Mouse (Mus musculus) liver, postnatal 0 days (tissue): Measurements from ENCODE around the gene Msrb3. TPM values are rescaled to one million over a fixed set of nuclear protein-coding genes. Genes with fewer than 3 reads are reported as not detected.

Experiments
- ATAC-seq: fragments of 200-750 bp; cut with Nextera tagmentation; 2 replicates; pipeline ENCODE4 v1.8.0; 2017; ENCODE audit warnings: mild to moderate bottlenecking, moderate library complexity
- DNase-seq: peaks from one replicate; pipeline ENCODE4 v3.0.0-alpha.2; 2016
- H3K27ac ChIP-seq: fragments of 300-500 bp; sonication (generic); 2 replicates; pipeline ENCODE4 v1.5.1; 2014; ENCODE audit warnings: antibody characterized with exemption, moderate library complexity, mild to moderate bottlenecking, low read depth
- H3K27me3 ChIP-seq: fragments of 300-500 bp; sonication (generic); 2 replicates; pipeline ENCODE4 v1.6.1; 2014; ENCODE audit warnings: low read length, control low read depth, mixed read lengths; ENCODE audit not compliant: insufficient read depth
- H3K36me3 ChIP-seq: fragments of 300-500 bp; sonication (generic); replicated peaks from 2 replicates; pipeline ENCODE4 v1.6.1; 2014; ENCODE audit warnings: mild to moderate bottlenecking, control low read depth, low read length, moderate library complexity, mixed read lengths; ENCODE audit not compliant: insufficient read depth
- H3K4me1 ChIP-seq: fragments of 300-500 bp; sonication (generic); 2 replicates; pipeline ENCODE4 v1.6.1; 2014; ENCODE audit warnings: antibody characterized with exemption, mild to moderate bottlenecking, control low read depth; ENCODE audit not compliant: insufficient read depth
- H3K4me2 ChIP-seq: fragments of 300-500 bp; sonication (generic); 2 replicates; pipeline ENCODE4 v1.6.1; 2014; ENCODE audit warnings: low read depth, mild to moderate bottlenecking, low read length, moderate library complexity, mixed read lengths
- H3K4me3 ChIP-seq: fragments of 300-500 bp; sonication (generic); 2 replicates; pipeline ENCODE4 v1.5.1; 2014; ENCODE audit warnings: low read depth, low read length
- H3K9ac ChIP-seq: fragments of 300-500 bp; sonication (generic); replicated peaks from 2 replicates; pipeline ENCODE4 v1.6.1; 2014; ENCODE audit warnings: mild to moderate bottlenecking, moderate library complexity
- H3K9me3 ChIP-seq: fragments of 300-500 bp; sonication (generic); 2 replicates; pipeline ENCODE4 v1.6.1; 2016; ENCODE audit warnings: mild to moderate bottlenecking, control low read depth, low read length, mixed read lengths
- CTCF ChIP-seq: sonication (generic); IDR thresholded peaks from 2 replicates; pipeline ENCODE4 v1.5.1; 2016; ENCODE audit warnings: antibody characterized with exemption, low read depth
- EP300 ChIP-seq: IDR thresholded peaks from 2 replicates; pipeline ENCODE4 v1.6.1; 2016; ENCODE audit warnings: antibody characterized with exemption, low read depth, mild to moderate bottlenecking
- WGBS: fragments of 180-500 bp; shearing (Covaris S2); extraction: QIAGEN DNeasy Blood & Tissue Kit; methylation state at CpG from one replicate; pipeline ENCODE4 v1.1.7; 2014; ENCODE audit not compliant: insufficient replicate concordance; 5-methylcytosine and 5-hydroxymethylcytosine counted together
- polyA plus RNA-seq: library from polyadenylated mRNA; unstranded; fragments of >200 nt; fragmentation: Nextera tagmentation; extraction: Ambion mirVana; gene quantifications from 2 replicates; pipeline ENCODE4 v1.2.1, GENCODE M21; 2015

Msrb3 gene
- polyA plus RNA-seq, 1 experiment from 2014 or later: 2.7 TPM

- TF ChIP-seq EP300 (no peak), CTCF (no peak)
- ATAC-seq: no peak
- Histone ChIP-seq H3K9me3 (no peaks in the 10 kb centered on the region), H3K9ac (no peak overlapping the region), H3K4me1 (peaks cover 4% of the 10 kb centered on the region; the same call in 1 of the 2 replicates), H3K36me3 (no peaks in the 10 kb centered on the region), H3K4me3 (no peak overlapping the region), H3K27me3 (no peaks in the 10 kb centered on the region), H3K4me2 (no peak overlapping the region), H3K27ac (no peak overlapping the region)
- 81% methylated on average over 4 of the region's 4 CpGs for WGBS
- no peak for DNase-seq
Measured at GRCm38 (mm10) chr10:120891131-120891530, 7.8 kb downstream of the Msrb3 start.

GRCm38 (mm10) chr10:120890592-120890991, 8.3 kb downstream of the Msrb3 start:
- no peak overlapping the region for H3K9ac ChIP-seq
- 93% methylated on average over 1 of the region's 1 CpGs for WGBS
- TF ChIP-seq EP300 (no peak), CTCF (no peak)

GRCm38 (mm10) chr10:120888531-120888930, 10.4 kb downstream of the Msrb3 start:
- TF ChIP-seq EP300 (no peak), CTCF (no peak)
- no peak for DNase-seq
- Histone ChIP-seq H3K9ac (no peak overlapping the region), H3K9me3 (no peaks in the 10 kb centered on the region), H3K36me3 (no peaks in the 10 kb centered on the region), H3K27me3 (no peaks in the 10 kb centered on the region), H3K4me2 (no peak overlapping the region), H3K4me1 (peaks cover 1% of the 10 kb centered on the region; the same call in 1 of the 2 replicates), H3K27ac (no peak overlapping the region), H3K4me3 (no peak overlapping the region)
- no peak for ATAC-seq
- WGBS: 83% methylated on average over 8 of the region's 8 CpGs

More at GRCm38 (mm10) chr10:120890592-120890991, 8.3 kb downstream of the Msrb3 start:
- Histone ChIP-seq H3K36me3 (no peaks in the 10 kb centered on the region), H3K4me3 (no peak overlapping the region), H3K4me1 (peaks cover 4% of the 10 kb centered on the region; the same call in 1 of the 2 replicates), H3K27ac (no peak overlapping the region), H3K4me2 (no peak overlapping the region), H3K9me3 (no peaks in the 10 kb centered on the region), H3K27me3 (no peaks in the 10 kb centered on the region)
- ATAC-seq (no peak), DNase-seq (no peak)

- Histone ChIP-seq H3K4me3 (no peak overlapping the region), H3K36me3 (no peaks in the 10 kb centered on the region), H3K4me1 (peaks cover 4% of the 10 kb centered on the region), H3K27me3 (no peaks in the 10 kb centered on the region), H3K9me3 (no peaks in the 10 kb centered on the region), H3K27ac (no peak overlapping the region), H3K9ac (no peak overlapping the region), H3K4me2 (no peak overlapping the region)
- DNase-seq (no peak), ATAC-seq (no peak)
- TF ChIP-seq CTCF (no peak), EP300 (no peak)
- 81% methylated on average over 14 of the region's 14 CpGs for WGBS
Measured at GRCm38 (mm10) chr10:120884220-120884619, 14.7 kb downstream of the Msrb3 start.

GRCm38 (mm10) chr10:120883732-120884131, 15.2 kb downstream of the Msrb3 start:
- Histone ChIP-seq H3K4me1 (peaks cover 4% of the 10 kb centered on the region), H3K4me2 (no peak overlapping the region), H3K27me3 (no peaks in the 10 kb centered on the region), H3K36me3 (no peaks in the 10 kb centered on the region), H3K9ac (no peak overlapping the region), H3K27ac (no peak overlapping the region), H3K9me3 (no peaks in the 10 kb centered on the region), H3K4me3 (no peak overlapping the region)
- 63% methylated on average over 4 of the region's 4 CpGs for WGBS
- no peak for ATAC-seq
- no peak for DNase-seq
- no peak for TF ChIP-seq EP300
- TF ChIP-seq CTCF: no peak

GRCm38 (mm10) chr10:120883069-120883415, 15.9 kb downstream of the Msrb3 start:
- peak overlapping the region; percentile 35 for H3K27ac ChIP-seq
- DNase-seq (no peak), ATAC-seq (no peak)
- WGBS: 4% methylated on average over 7 of the region's 7 CpGs
- H3K36me3 ChIP-seq: no peaks in the 10 kb centered on the region
- H3K9me3 ChIP-seq: no peaks in the 10 kb centered on the region
- TF ChIP-seq CTCF (no peak), EP300 (no peak)
- H3K4me3 ChIP-seq: peak overlapping the region; percentile 19
- peaks cover 4% of the 10 kb centered on the region for H3K4me1 ChIP-seq
- no peaks in the 10 kb centered on the region for H3K27me3 ChIP-seq
- peak overlapping the region; percentile 56 for H3K4me2 ChIP-seq
- H3K9ac ChIP-seq: no peak overlapping the region
